Mouse (Mus musculus): ENCODE measurements around the gene Ppp1r18. TPM values are rescaled to one million over a fixed set of nuclear protein-coding genes. Genes with fewer than 3 reads are reported as not detected.

Ppp1r18 gene
- polyA plus RNA-seq (2016; fragmentation: Nextera tagmentation; extraction: Ambion mirVana): 22.8 and 23.7 TPM in 2 replicates

GRCm38 (mm10) chr17:35865481-35866280 is at the start of gene Ppp1r18:
Gene Ppp1r18 (plus strand): TSS chr17:35865593.
- WGBS: under 1% methylated on average over 47 of the region's 48 CpGs
- H3K9ac ChIP-seq: peak within 1 kb of the TSS; percentile 91
- H3K27me3 ChIP-seq (replicated peaks): no peaks in the 10 kb centered on the region
- H3K4me1 ChIP-seq (replicated peaks): peaks cover 49% of the 10 kb centered on the region
- H3K27ac ChIP-seq (ENCODE audit: poor library complexity, severe bottlenecking): peak within 1 kb of the TSS; percentile 96
- peak within 1 kb of the TSS; percentile 78 for H3K4me3 ChIP-seq
- H3K9me3 ChIP-seq (replicated peaks): no peaks in the 10 kb centered on the region
- H3K36me3 ChIP-seq: no peaks in the 10 kb centered on the region; the same call in 1 of the 2 replicates
- ATAC-seq (ENCODE audit: insufficient number of reproducible peaks, low FRiP score): peak; percentile 75
- H3K4me2 ChIP-seq: peak within 1 kb of the TSS; percentile 94

- no peak overlapping the region for H3K4me2 ChIP-seq
- peaks cover 68% of the 10 kb centered on the region for H3K4me1 ChIP-seq (replicated peaks)
- WGBS: 54% methylated on average over 7 of the region's 7 CpGs
- H3K27me3 ChIP-seq (replicated peaks): no peaks in the 10 kb centered on the region
- H3K4me3 ChIP-seq: no peak overlapping the region
- H3K27ac ChIP-seq (ENCODE audit: poor library complexity, severe bottlenecking): peak overlapping the region; percentile 75
- ATAC-seq (ENCODE audit: insufficient number of reproducible peaks, low FRiP score): no peak
- H3K9me3 ChIP-seq (replicated peaks): no peaks in the 10 kb centered on the region
- no peaks in the 10 kb centered on the region for H3K36me3 ChIP-seq
- no peak overlapping the region for H3K9ac ChIP-seq
Observed at GRCm38 (mm10) chr17:35815836-35816235, 49.6 kb upstream of the Ppp1r18 start.

- H3K4me1 ChIP-seq (replicated peaks): peaks cover 65% of the 10 kb centered on the region
Observed at GRCm38 (mm10) chr17:35816686-35817085, 48.7 kb upstream of the Ppp1r18 start.

GRCm38 (mm10) chr17:35817226-35817625 is 48.2 kb upstream of the Ppp1r18 start:
- Histone ChIP-seq H3K27ac (ENCODE audit: poor library complexity, severe bottlenecking) (no peak overlapping the region), H3K4me2 (no peak overlapping the region), H3K36me3 (no peaks in the 10 kb centered on the region), H3K27me3 (replicated peaks) (no peaks in the 10 kb centered on the region), H3K4me1 (replicated peaks) (peaks cover 60% of the 10 kb centered on the region), H3K9me3 (replicated peaks) (no peaks in the 10 kb centered on the region), H3K9ac (0 out of 2 replicates have a peak overlapping the region, but pooled peaks have one; percentile 30), H3K4me3 (no peak overlapping the region)
- WGBS: 62% methylated on average over 10 of the region's 10 CpGs
- no peak for ATAC-seq (ENCODE audit: insufficient number of reproducible peaks, low FRiP score)

More at GRCm38 (mm10) chr17:35816686-35817085, 48.7 kb upstream of the Ppp1r18 start:
- no peaks in the 10 kb centered on the region for H3K27me3 ChIP-seq (replicated peaks)
- no peak for ATAC-seq (ENCODE audit: insufficient number of reproducible peaks, low FRiP score)
- no peaks in the 10 kb centered on the region for H3K9me3 ChIP-seq (replicated peaks)
- 0 out of 2 replicates have a peak overlapping the region, but pooled peaks have one; percentile 30 for H3K9ac ChIP-seq
- no peak overlapping the region for H3K4me2 ChIP-seq
- WGBS: 50% methylated on average over 11 of the region's 14 CpGs
- H3K36me3 ChIP-seq: no peaks in the 10 kb centered on the region
- H3K27ac ChIP-seq (ENCODE audit: poor library complexity, severe bottlenecking): 0 out of 2 replicates have a peak overlapping the region, but pooled peaks have one; percentile 75
- H3K4me3 ChIP-seq: no peak overlapping the region

- no peak overlapping the region for H3K27ac ChIP-seq (ENCODE audit: poor library complexity, severe bottlenecking)
- ATAC-seq (ENCODE audit: insufficient number of reproducible peaks, low FRiP score): no peak
- H3K4me2 ChIP-seq: no peak overlapping the region
- no peak overlapping the region for H3K9ac ChIP-seq
- H3K27me3 ChIP-seq (replicated peaks): no peaks in the 10 kb centered on the region
- H3K4me1 ChIP-seq (replicated peaks): peaks cover 52% of the 10 kb centered on the region
- 70% methylated on average over 5 of the region's 5 CpGs for WGBS
- H3K9me3 ChIP-seq (replicated peaks): no peaks in the 10 kb centered on the region
- H3K4me3 ChIP-seq: no peak overlapping the region
- H3K36me3 ChIP-seq: peaks cover 2% of the 10 kb centered on the region
Observed at GRCm38 (mm10) chr17:35820111-35820510, 45.3 kb upstream of the Ppp1r18 start.

- H3K4me2 ChIP-seq: peak within 1 kb of the TSS; percentile 91
- H3K9ac ChIP-seq: peak within 1 kb of the TSS; percentile 86
- ATAC-seq (ENCODE audit: insufficient number of reproducible peaks, low FRiP score): peak; percentile 67
- H3K27me3 ChIP-seq (replicated peaks): no peaks in the 10 kb centered on the region
- H3K4me1 ChIP-seq (replicated peaks): peaks cover 35% of the 10 kb centered on the region
- WGBS: under 1% methylated on average over 62 of the region's 62 CpGs
- peak within 1 kb of the TSS; percentile 89 for H3K27ac ChIP-seq (ENCODE audit: poor library complexity, severe bottlenecking)
- no peaks in the 10 kb centered on the region for H3K9me3 ChIP-seq (replicated peaks)
- H3K4me3 ChIP-seq: peak within 1 kb of the TSS; percentile 89
- H3K36me3 ChIP-seq: peaks cover 18% of the 10 kb centered on the region
Observed at GRCm38 (mm10) chr17:35821439-35822430, 43.7 kb upstream of the Ppp1r18 start, which contains the start of gene Ier3. Gene Ier3 (plus strand): TSS chr17:35821684.

- peak overlapping the region; percentile 89 for H3K4me3 ChIP-seq
- WGBS: 4% methylated on average over 11 of the region's 11 CpGs
- peaks cover 26% of the 10 kb centered on the region for H3K36me3 ChIP-seq
- peak overlapping the region; percentile 91 for H3K4me2 ChIP-seq
- peak overlapping the region; percentile 89 for H3K27ac ChIP-seq (ENCODE audit: poor library complexity, severe bottlenecking)
- H3K9me3 ChIP-seq (replicated peaks): no peaks in the 10 kb centered on the region
- peaks cover 27% of the 10 kb centered on the region for H3K4me1 ChIP-seq (replicated peaks)
- ATAC-seq (ENCODE audit: insufficient number of reproducible peaks, low FRiP score): peak; percentile 0; the same call in 1 of the 2 replicates
- H3K27me3 ChIP-seq (replicated peaks): no peaks in the 10 kb centered on the region
- peak overlapping the region; percentile 86 for H3K9ac ChIP-seq
Observed at GRCm38 (mm10) chr17:35822564-35822963, 42.8 kb upstream of the Ppp1r18 start.

GRCm38 (mm10) chr17:35822964-35823937 is 42.1 kb upstream of the Ppp1r18 start, which contains the start of gene Flot1:
Gene Flot1 (plus strand): TSS chr17:35823230.
- Histone ChIP-seq H3K27me3 (replicated peaks) (no peaks in the 10 kb centered on the region), H3K9ac (peak within 1 kb of the TSS; percentile 86), H3K4me1 (replicated peaks) (peaks cover 26% of the 10 kb centered on the region), H3K4me2 (peak within 1 kb of the TSS; percentile 91), H3K4me3 (peak within 1 kb of the TSS; percentile 89), H3K27ac (ENCODE audit: poor library complexity, severe bottlenecking) (peak within 1 kb of the TSS; percentile 89), H3K9me3 (replicated peaks) (0 out of 2 replicates have a peak, but pooled peaks cover 3% of the 10 kb centered on the region), H3K36me3 (peaks cover 33% of the 10 kb centered on the region)
- 1% methylated on average over 43 of the region's 47 CpGs for WGBS
- ATAC-seq (ENCODE audit: insufficient number of reproducible peaks, low FRiP score): peak; percentile 83

GRCm38 (mm10) chr17:35824402-35824801 is 41.0 kb upstream of the Ppp1r18 start:
- peaks cover 37% of the 10 kb centered on the region for H3K36me3 ChIP-seq
- ATAC-seq (ENCODE audit: insufficient number of reproducible peaks, low FRiP score): no peak
- peak overlapping the region; percentile 89; the same call in 1 of the 2 replicates for H3K4me3 ChIP-seq
- H3K9ac ChIP-seq: peak overlapping the region; percentile 84; the same call in 1 of the 2 replicates
- no peaks in the 10 kb centered on the region for H3K27me3 ChIP-seq (replicated peaks)
- peak overlapping the region; percentile 91 for H3K4me2 ChIP-seq
- 62% methylated on average over 7 of the region's 7 CpGs for WGBS
- peaks cover 26% of the 10 kb centered on the region for H3K4me1 ChIP-seq (replicated peaks)
- H3K9me3 ChIP-seq (replicated peaks): 0 out of 2 replicates have a peak, but pooled peaks cover 3% of the 10 kb centered on the region
- no peak overlapping the region for H3K27ac ChIP-seq (ENCODE audit: poor library complexity, severe bottlenecking)
